Mouse (Mus musculus) thymus, adult 18-20 months (tissue): Measurements from ENCODE around the gene Ciao2b.
"Not testable (repeated sequence)": the region's sequence is repeated elsewhere in the genome, so short reads cannot be mapped to it uniquely, and the experiment has no call there.

ENCODE experiments used
- DNase-seq, 2 experiments: peaks; one replicate each; pipeline ENCODE4 v3.0.0; 2022; ENCODE audit warnings: mixed read lengths in 2 of 2

The Ciao2b gene

GRCm38 (mm10) chr8:104641426-104642323, at the start of gene Ciao2b:
Gene Ciao2b (minus strand): TSS chr8:104641965.
- DNase-seq: peak; percentile 77 to 81

- no peak for DNase-seq
These were observed 46.7 kb upstream of the Ciao2b start for GRCm38 (mm10) chr8:104688433-104688832.

- DNase-seq: no peak
These were observed 13.8 kb upstream of the Ciao2b start for GRCm38 (mm10) chr8:104655614-104656013.

- peak; percentile 38 to 51 for DNase-seq
These were observed 13.2 kb upstream of the Ciao2b start for GRCm38 (mm10) chr8:104654984-104655383.

GRCm38 (mm10) chr8:104644187-104644586, 2.4 kb upstream of the Ciao2b start:
- DNase-seq: not testable (repeated sequence)

- DNase-seq: no peak
These were observed 524 bp upstream of the Ciao2b start for GRCm38 (mm10) chr8:104642324-104642654.

GRCm38 (mm10) chr8:104640831-104641370, 864 bp downstream of the Ciao2b start:
- no peak for DNase-seq

GRCm38 (mm10) chr8:104640241-104640640, 1.5 kb downstream of the Ciao2b start:
- DNase-seq: no peak

- DNase-seq: no peak
These were observed 3.8 kb downstream of the Ciao2b start for GRCm38 (mm10) chr8:104638010-104638409.

- no peak for DNase-seq
These were observed 6.6 kb downstream of the Ciao2b start for GRCm38 (mm10) chr8:104635004-104635710.

GRCm38 (mm10) chr8:104633156-104633744, 8.5 kb downstream of the Ciao2b start:
- peak in 1 of 2 experiments; percentile 2 for DNase-seq

- no peak for DNase-seq
These were observed 9.3 kb downstream of the Ciao2b start for GRCm38 (mm10) chr8:104632486-104632885.

- DNase-seq: peak in 1 of 2 experiments; percentile 13
These were observed 9.8 kb downstream of the Ciao2b start for GRCm38 (mm10) chr8:104631975-104632374.

- DNase-seq: peak; percentile 74 to 85
These were observed 10.6 kb downstream of the Ciao2b start, which contains the start of gene Rrad for GRCm38 (mm10) chr8:104630981-104631663. Gene Rrad (minus strand): TSS chr8:104631327.

- DNase-seq: peak in 1 of 2 experiments; percentile 22
These were observed 11.2 kb downstream of the Ciao2b start for GRCm38 (mm10) chr8:104630574-104630973.

- no peak for DNase-seq
These were observed 11.7 kb downstream of the Ciao2b start for GRCm38 (mm10) chr8:104630111-104630479.

- no peak for DNase-seq
These were observed 12.3 kb downstream of the Ciao2b start for GRCm38 (mm10) chr8:104629306-104630110.

GRCm38 (mm10) chr8:104628402-104628801, 13.4 kb downstream of the Ciao2b start:
- no peak for DNase-seq

GRCm38 (mm10) chr8:104627065-104627740, 14.6 kb downstream of the Ciao2b start:
- no peak for DNase-seq

- DNase-seq: no peak
These were observed 17.6 kb downstream of the Ciao2b start, which contains the start of gene Cdh16 for GRCm38 (mm10) chr8:104624161-104624560. Gene Cdh16 (minus strand): TSS chr8:104624396.

- DNase-seq: no peak
These were observed 21.0 kb downstream of the Ciao2b start for GRCm38 (mm10) chr8:104620765-104621164.
